Mouse (Mus musculus) layer of hippocampus, adult 2 months (tissue): ENCODE data around the gene Nhsl1. TPM values are rescaled to one million over a fixed set of nuclear protein-coding genes. Genes with fewer than 3 reads are reported as not detected.

ENCODE experiments used
- DNase-seq, 2 experiments: peaks; one replicate each; pipeline ENCODE4 v3.0.0; 2022; ENCODE audit warnings: low spot score in 2 of 2
- H3K27ac ChIP-seq: fragments of 200-600 bp; 2 replicates; pipeline ENCODE4 v1.8.1; 2022
- H3K4me3 ChIP-seq: fragments of 200-600 bp; 2 replicates; pipeline ENCODE4 v1.8.1; 2022; ENCODE audit warnings: mild to moderate bottlenecking
- CTCF ChIP-seq: fragments of 200-600 bp; conservative IDR thresholded peaks from 2 replicates; pipeline ENCODE4 v1.8.1; 2022; ENCODE audit warnings: antibody characterized with exemption, mild to moderate bottlenecking, moderate library complexity
- total RNA-seq, 2 experiments: library from RNA; stranded (reverse); gene quantifications; 2 replicates each; pipeline ENCODE4 v1.2.3; 2021

The Nhsl1 gene
- total RNA-seq, 2 experiments from 2014 or later = 47.5 to 51.6 TPM

GRCm38 (mm10) chr10:18356461-18356860 is 37.7 kb downstream of the Nhsl1 start:
- DNase-seq = no peak
- H3K27ac ChIP-seq = peak overlapping the region; percentile 33; the same call in 1 of the 2 replicates
- no peak for TF ChIP-seq CTCF
- H3K4me3 ChIP-seq = no peak overlapping the region

- H3K4me3 ChIP-seq = no peak overlapping the region
- no peak overlapping the region for H3K27ac ChIP-seq
- no peak for DNase-seq
- TF ChIP-seq CTCF = no peak
Measured at GRCm38 (mm10) chr10:18357212-18357611, 38.4 kb downstream of the Nhsl1 start.

GRCm38 (mm10) chr10:18358461-18358860 is 39.7 kb downstream of the Nhsl1 start:
- Histone ChIP-seq H3K27ac (peak overlapping the region; percentile 15; the same call in 1 of the 2 replicates), H3K4me3 (no peak overlapping the region)
- no peak for DNase-seq
- no peak for TF ChIP-seq CTCF

- peak; percentile 26 to 48 for DNase-seq
- no peak for TF ChIP-seq CTCF
- H3K27ac ChIP-seq = 0 out of 2 replicates have a peak overlapping the region, but pooled peaks have one; percentile 18
- H3K4me3 ChIP-seq = no peak overlapping the region
Measured at GRCm38 (mm10) chr10:18360175-18360574, 41.4 kb downstream of the Nhsl1 start.

GRCm38 (mm10) chr10:18365432-18365831 is 46.6 kb downstream of the Nhsl1 start:
- Histone ChIP-seq H3K27ac (no peak overlapping the region), H3K4me3 (no peak overlapping the region)
- no peak for DNase-seq
- TF ChIP-seq CTCF = no peak

- no peak overlapping the region; the same call in 1 of the 2 replicates for H3K4me3 ChIP-seq
- no peak for TF ChIP-seq CTCF
- peak in 1 of 2 experiments; percentile 26 for DNase-seq
- peak overlapping the region; percentile 47 for H3K27ac ChIP-seq
Measured at GRCm38 (mm10) chr10:18366697-18367096, 47.9 kb downstream of the Nhsl1 start.

GRCm38 (mm10) chr10:18368111-18368510 is 49.3 kb downstream of the Nhsl1 start:
- Histone ChIP-seq H3K27ac (no peak overlapping the region), H3K4me3 (no peak overlapping the region)
- TF ChIP-seq CTCF = no peak
- DNase-seq = no peak

DNA sequence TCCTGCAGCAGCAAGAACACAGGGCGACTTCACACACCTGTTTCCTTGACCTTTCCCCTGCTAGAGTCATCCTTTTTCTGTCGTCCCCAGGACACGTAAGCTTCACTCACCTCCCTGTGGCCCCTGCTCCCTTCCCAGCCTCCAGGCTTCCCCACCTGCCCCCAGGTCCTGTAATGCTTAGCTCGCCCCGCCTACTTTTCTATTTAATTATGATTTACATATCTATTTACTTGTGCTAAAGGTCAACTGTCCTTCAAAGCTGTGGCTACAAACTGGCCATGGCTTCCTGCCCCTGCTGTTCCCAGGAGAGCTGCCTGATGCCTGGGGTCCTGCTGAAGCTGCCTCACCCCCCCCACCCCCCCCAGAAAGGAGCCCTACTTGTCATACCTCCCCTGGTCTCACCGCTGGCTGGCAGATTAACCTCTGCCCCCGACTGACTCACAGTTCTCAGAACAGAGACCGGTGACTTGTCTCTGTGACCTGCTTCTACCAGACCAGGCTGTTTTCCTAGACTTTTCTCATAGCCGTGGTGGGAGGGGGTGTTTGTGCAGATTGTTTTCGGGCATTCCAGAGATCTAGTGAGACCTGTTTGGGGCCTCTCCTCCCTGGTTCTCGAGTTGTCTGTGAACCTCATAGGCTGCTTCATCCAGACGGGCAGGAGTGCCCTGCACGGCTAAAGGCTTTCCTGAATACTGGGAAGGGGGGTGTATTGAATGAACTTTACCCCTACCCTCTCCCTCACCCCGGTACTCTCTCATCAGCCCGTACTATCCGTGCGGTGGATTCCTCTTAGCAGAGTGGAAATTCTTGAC is 51.9 kb downstream of the Nhsl1 start:
- DNase-seq = no peak
- Histone ChIP-seq H3K4me3 (no peak overlapping the region), H3K27ac (no peak overlapping the region)
- TF ChIP-seq CTCF = no peak

GRCm38 (mm10) chr10:18371866-18372265 is 53.1 kb downstream of the Nhsl1 start:
- Histone ChIP-seq H3K27ac (peak overlapping the region; percentile 4; the same call in 1 of the 2 replicates), H3K4me3 (peak overlapping the region; percentile 1; the same call in 1 of the 2 replicates)
- TF ChIP-seq CTCF = no peak
- DNase-seq = no peak

GRCm38 (mm10) chr10:18375301-18375700 is 56.5 kb downstream of the Nhsl1 start:
- DNase-seq = no peak
- Histone ChIP-seq H3K4me3 (no peak overlapping the region), H3K27ac (peak overlapping the region; percentile 68)
- no peak for TF ChIP-seq CTCF

- no peak overlapping the region for H3K4me3 ChIP-seq
- H3K27ac ChIP-seq = peak overlapping the region; percentile 72; the same call in 1 of the 2 replicates
- TF ChIP-seq CTCF = no peak
- no peak for DNase-seq
Measured at GRCm38 (mm10) chr10:18384766-18385165, 66.0 kb downstream of the Nhsl1 start.

DNA sequence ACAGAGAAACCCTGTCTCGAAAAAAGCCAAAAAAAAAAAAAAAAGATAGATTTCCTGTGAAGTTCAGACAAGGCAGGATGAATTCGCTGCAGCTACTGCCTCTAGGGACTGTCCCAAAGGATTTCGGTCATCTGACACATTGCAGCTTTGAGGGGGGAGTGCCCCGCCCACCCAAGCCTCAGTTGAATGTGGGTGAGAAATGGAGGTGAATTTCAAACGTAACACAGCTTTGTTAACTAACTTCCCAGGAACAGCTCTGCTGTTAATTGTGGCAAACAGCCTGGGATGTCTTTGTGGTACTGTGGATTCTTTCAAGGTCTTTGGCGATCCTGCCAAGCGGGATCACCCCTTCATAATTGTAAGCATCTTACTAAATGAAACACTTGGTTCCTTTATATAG is 67.4 kb downstream of the Nhsl1 start:
- H3K27ac ChIP-seq = peak overlapping the region; percentile 72
- DNase-seq = peak in 1 of 2 experiments; percentile 72
- TF ChIP-seq CTCF = no peak
- no peak overlapping the region for H3K4me3 ChIP-seq

- peak overlapping the region; percentile 17; the same call in 1 of the 2 replicates for H3K4me3 ChIP-seq
- peak; percentile 90 for TF ChIP-seq CTCF
- DNase-seq = peak; percentile 45 to 48
- peak overlapping the region; percentile 72 for H3K27ac ChIP-seq
Measured at GRCm38 (mm10) chr10:18388784-18389575, 70.2 kb downstream of the Nhsl1 start.
